Mouse (Mus musculus): ENCODE measurements around the gene Asic2.

The Asic2 gene

GRCm38 (mm10) chr11:81968401-81968881 is at the start of gene Asic2:
Gene Asic2 (minus strand): TSS chr11:81968457.
- no peak for DNase-seq (ENCODE audit: low read depth, low spot score)

DNA sequence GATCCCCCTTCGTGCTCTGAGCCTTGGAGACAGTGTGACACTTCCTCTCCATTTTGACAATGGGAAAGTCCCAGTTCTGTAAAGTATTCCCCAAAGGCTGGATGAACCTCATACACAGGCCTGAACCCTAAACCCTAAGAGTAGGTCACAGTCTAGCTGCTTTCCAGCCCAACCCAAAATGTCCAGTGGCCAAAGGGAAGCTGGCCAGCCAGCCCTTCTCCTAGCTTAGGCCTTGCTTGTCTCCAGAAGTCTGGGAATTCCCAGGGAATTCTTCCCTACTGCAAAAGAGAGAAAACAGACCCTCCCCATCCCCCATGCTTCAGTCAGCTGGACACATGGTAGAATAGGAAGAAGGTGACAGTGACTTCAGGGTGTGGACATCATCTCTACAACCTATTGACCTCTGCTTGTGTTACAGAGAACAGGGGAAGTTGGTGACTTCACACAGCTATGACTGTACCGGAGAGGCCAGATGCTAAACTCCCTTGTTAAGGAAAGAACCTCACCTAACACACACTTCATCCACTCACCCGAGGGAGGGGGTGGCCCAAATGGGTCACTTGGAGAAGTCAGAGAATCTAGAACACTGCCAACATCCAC is 48.0 kb upstream of the Asic2 start:
- DNase-seq (ENCODE audit: low read depth, low spot score), result no peak

DNA sequence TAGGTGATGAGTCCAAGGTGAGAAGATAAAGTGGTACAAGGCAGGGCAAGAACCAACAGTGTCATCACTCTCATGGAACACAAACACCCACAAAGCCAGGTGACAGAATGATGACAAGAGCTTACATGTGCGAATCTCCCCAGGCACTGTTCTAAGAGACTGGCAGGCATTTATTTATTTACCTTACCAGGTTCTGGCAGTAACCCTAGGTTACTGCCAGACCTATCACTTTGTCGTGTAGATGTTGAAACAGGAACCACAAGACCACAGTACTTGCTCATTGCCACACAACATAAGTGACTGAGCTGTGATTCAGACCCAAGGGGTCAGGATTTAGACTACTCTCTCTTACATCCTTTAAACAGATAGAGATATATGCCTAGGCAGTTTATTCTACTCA is 46.8 kb upstream of the Asic2 start:
- no peak for DNase-seq (ENCODE audit: low read depth, low spot score)

DNA sequence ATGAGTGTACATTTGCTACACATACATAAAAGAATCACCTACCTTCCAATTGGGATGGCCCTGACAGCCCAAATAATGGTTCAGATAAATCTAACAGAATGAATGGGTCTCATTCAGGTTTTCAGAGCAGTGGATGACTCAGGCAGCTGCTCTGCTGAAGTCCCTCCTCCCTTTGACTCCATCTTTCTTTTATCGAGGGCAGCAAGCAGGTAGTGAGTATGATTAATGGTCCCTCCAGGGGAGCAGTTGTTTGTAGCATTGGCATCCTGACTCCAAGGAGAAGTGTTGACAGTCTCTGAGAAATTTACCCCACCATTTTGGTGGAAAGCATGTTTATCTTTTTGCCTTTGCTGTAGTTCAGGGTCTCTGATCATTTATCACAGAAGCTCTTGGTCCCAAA is 45.5 kb upstream of the Asic2 start:
- DNase-seq (ENCODE audit: low read depth, low spot score), result no peak

DNA sequence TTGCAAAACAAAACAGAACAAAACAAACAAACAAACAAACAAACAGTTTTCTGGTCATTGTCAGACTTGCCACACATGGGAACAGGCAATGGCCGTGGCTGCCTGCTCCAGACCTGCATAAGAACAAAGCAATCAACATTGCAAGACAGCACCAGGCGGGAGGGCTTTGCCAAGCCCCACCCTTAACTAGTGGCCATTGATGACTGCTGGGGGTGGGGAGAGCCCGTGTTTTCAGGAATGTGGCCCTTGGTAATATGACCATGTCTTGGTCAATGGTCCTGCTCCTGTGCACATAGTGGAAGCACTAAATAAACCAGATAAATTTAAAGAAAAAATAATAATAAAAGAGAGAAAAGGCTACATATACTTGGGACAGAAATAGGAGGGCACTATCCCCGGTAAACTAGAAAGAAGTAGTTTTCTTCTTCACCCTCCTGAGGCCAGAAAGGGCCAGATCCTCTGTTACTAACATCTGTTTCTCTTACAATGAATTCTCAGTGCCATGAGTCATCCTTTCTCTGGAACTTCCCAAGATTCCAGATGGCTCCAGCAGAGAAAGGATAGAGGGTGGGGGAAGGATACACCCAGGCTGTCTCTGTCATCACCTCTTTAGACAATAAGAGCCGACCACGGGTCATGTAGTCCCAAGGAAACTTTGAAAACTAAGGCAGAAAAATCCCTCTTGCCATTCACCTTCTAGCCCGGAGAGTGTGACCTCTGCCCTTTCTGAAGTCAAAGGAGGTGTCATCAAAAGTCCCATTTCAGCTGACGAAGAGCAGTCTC is 43.3 kb upstream of the Asic2 start:
- no peak for DNase-seq (ENCODE audit: low read depth, low spot score)

GRCm38 (mm10) chr11:82010115-82010514 is 41.9 kb upstream of the Asic2 start:
- no peak for DNase-seq (ENCODE audit: low read depth, low spot score)

DNA sequence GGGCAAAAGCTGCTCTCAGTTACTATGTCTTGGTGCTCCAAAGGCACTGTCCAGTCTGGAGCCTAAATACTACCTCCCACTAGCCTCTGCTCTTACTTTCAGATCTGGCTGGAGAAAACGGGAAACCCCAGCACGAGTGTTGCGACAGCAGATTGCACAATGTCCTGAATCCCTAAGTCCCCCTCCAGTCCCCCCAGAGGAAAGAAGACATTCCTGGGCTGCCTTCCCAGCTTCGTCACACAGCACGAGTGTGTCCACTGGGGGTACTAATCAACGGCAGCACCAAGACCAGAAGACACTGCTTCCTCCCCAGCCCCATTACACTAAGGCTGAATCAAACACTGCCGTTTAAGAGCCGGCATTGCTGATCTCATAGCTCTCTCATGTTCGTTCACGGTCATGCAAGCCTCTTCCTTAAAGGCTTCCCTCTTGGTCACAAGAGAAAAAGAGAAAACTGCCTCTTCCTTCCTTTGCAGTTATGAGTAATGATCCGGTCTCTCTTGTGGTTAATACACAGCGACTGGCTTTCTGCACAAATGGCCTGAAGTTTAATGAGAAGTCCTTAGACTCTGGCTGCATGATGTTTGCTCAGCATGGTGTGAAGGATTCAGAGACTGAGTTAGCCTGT is 38.7 kb upstream of the Asic2 start:
- DNase-seq (ENCODE audit: low read depth, low spot score), result no peak

GRCm38 (mm10) chr11:82004810-82005209 is 36.6 kb upstream of the Asic2 start:
- DNase-seq (ENCODE audit: low read depth, low spot score), result no peak

DNA sequence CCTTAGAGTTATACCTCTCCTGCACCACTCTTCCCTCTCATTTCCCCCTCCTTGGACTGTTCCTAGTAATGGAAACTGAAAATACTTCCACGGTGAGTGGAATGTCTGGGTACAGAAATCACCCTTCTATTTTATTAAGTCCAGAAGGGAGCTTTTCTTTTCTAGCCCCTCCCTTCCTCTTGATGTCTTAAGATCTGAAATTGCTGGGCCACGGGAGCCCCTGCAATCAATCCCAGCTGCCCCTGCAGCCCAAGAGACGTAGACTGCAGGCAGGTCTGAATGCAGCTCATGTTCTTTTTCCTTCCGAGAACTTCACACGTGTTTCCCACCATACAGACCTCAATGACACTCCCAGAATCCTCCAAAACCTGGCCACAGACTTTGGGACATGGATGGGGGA is 32.3 kb upstream of the Asic2 start:
- no peak for DNase-seq (ENCODE audit: low read depth, low spot score)

GRCm38 (mm10) chr11:81999469-81999868 is 31.2 kb upstream of the Asic2 start:
- no peak for DNase-seq (ENCODE audit: low read depth, low spot score)

- DNase-seq (ENCODE audit: low read depth, low spot score), result no peak
These were observed 30.4 kb upstream of the Asic2 start for GRCm38 (mm10) chr11:81998646-81999045.

DNA sequence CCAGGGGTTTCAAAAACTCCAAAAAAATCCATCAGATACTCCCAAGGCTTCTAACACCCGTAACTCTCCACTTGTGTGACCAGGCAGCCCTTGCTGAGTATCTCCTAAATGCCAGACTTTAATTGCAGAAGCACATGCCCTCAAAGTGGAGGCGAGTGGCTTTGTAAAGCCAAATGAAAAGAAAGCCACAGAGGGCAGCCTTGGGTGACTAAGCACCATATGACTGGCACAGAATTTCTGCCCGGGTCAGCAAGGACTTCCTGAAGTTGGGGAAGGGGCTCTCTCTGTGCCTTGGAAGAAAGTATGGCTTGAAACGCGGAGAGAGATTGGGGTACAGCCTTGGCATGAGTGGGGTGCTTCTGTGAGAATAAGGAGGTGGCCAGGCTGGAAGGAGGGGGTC is 28.8 kb upstream of the Asic2 start:
- DNase-seq (ENCODE audit: low read depth, low spot score), result no peak

DNA sequence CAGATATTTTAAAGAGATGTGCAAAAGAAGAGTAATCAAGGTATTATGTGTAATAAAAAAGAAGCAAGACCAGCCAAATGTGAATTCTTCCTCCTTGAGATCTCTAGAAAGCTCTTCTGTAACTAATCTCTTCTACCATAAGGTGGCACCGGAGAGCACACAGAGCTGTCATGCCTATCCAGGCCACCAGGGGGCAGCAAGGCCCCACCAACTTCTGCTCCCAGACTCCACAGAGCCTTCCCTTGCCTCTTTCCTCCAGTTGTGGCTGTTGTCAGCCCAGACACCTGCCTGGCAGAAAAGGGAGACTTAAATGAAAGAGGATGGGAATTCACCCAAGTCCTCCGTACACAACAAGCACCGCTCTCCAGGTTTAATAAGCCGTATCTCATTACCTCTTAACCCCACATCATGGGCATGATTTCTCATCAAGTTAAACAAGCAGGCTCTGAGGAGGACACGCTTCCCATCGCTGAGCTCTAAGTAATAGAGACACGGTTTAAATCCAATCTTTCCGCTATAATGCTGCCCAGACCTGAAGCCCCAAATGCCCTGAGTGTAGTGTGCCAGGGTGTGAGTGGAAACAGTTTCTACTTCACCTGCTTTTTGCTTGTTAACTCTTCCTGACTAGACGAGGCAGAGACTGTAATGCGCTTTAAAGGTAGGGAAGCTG is 28.1 kb upstream of the Asic2 start:
- peak; percentile 24 for DNase-seq (ENCODE audit: low read depth, low spot score)

- no peak for DNase-seq (ENCODE audit: low read depth, low spot score)
These were observed 14.9 kb upstream of the Asic2 start for GRCm38 (mm10) chr11:81983146-81983545.

GRCm38 (mm10) chr11:81982191-81982590 is 13.9 kb upstream of the Asic2 start:
- no peak for DNase-seq (ENCODE audit: low read depth, low spot score)

- DNase-seq (ENCODE audit: low read depth, low spot score), result no peak
These were observed 6.3 kb upstream of the Asic2 start for GRCm38 (mm10) chr11:81974577-81974976.

- DNase-seq (ENCODE audit: low read depth, low spot score), result no peak
These were observed 5.4 kb upstream of the Asic2 start for GRCm38 (mm10) chr11:81973699-81974098.

DNA sequence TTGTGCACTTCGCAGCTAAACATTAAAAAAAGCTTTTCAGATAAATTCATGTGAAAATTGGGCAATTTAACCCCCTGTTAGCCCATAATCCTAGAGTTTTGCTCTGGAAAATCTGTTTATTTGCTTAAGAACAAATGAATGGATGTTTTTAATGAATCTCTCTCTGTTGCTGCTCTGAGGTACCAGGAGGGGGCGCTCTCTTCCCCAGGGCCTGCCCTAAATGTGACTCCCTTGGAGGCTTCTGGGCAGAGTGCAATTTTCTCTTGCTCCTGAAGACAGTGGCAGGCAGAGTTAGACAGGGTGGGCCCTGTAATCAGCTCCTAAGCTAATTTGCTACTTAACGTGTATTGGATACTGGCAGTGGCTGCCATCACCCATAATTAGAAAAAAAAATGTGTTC is 3.8 kb upstream of the Asic2 start:
- no peak for DNase-seq (ENCODE audit: low read depth, low spot score)

GRCm38 (mm10) chr11:81966626-81967289 is 1.5 kb downstream of the Asic2 start:
- DNase-seq (ENCODE audit: low read depth, low spot score), result no peak

GRCm38 (mm10) chr11:81965653-81966625 is 2.3 kb downstream of the Asic2 start:
- no peak for DNase-seq (ENCODE audit: low read depth, low spot score)

- no peak for DNase-seq (ENCODE audit: low read depth, low spot score)
These were observed 3.7 kb downstream of the Asic2 start for GRCm38 (mm10) chr11:81964561-81964960.
